Mouse (Mus musculus) heart, embryonic 14.5 days (tissue): ENCODE measurements around the gene Myh6. TPM values are rescaled to one million over a fixed set of nuclear protein-coding genes. Genes with fewer than 3 reads are reported as not detected.
"Not testable (repeated sequence)": the region's sequence is repeated elsewhere in the genome, so short reads cannot be mapped to it uniquely, and the experiment has no call there.

Experiments used
- ATAC-seq: fragments of 200-750 bp; cut with Nextera tagmentation; 2 replicates; pipeline ENCODE4 v1.8.0; 2017; ENCODE audit warnings: low read depth, moderate TSS enrichment; ENCODE audit not compliant: insufficient number of reproducible peaks, insufficient read depth, low FRiP score
- H3K27ac ChIP-seq, 2 experiments: fragments of 200-500 bp in 1 of 2; fragments of 300-500 bp in 1 of 2; sonication (generic) in 1 of 2; replicated peaks in 1 of 2; 2 replicates each; pipeline ENCODE4 v1.5.1; 2012 to 2014; ENCODE audit warnings: low read depth in 2 of 2, low read length in 2 of 2, control low read depth in 1 of 2, mild to moderate bottlenecking in 1 of 2, mixed read lengths in 1 of 2; ENCODE audit not compliant: control insufficient read depth in 1 of 2, insufficient read depth in 1 of 2
- H3K27me3 ChIP-seq: fragments of 300-500 bp; sonication (generic); 2 replicates; pipeline ENCODE4 v1.6.1; 2014; ENCODE audit warnings: mild to moderate bottlenecking, low read length, control low read depth; ENCODE audit not compliant: control insufficient read depth, insufficient read depth
- H3K36me3 ChIP-seq: fragments of 300-500 bp; sonication (generic); 2 replicates; pipeline ENCODE4 v1.6.1; 2014; ENCODE audit warnings: mild to moderate bottlenecking, control low read depth, low read length, mixed read lengths; ENCODE audit not compliant: control insufficient read depth, insufficient read depth
- H3K4me1 ChIP-seq, 2 experiments: fragments of 200-500 bp in 1 of 2; fragments of 300-500 bp in 1 of 2; sonication (generic) in 1 of 2; 2 replicates each; pipeline ENCODE4 v1.6.1; 2012 to 2014; ENCODE audit warnings: low read length in 2 of 2, control low read depth in 1 of 2, mixed read lengths in 1 of 2; ENCODE audit not compliant: control insufficient read depth in 2 of 2, insufficient read depth in 2 of 2
- H3K4me2 ChIP-seq: fragments of 300-500 bp; sonication (generic); 2 replicates; pipeline ENCODE4 v1.6.1; 2014; ENCODE audit warnings: mild to moderate bottlenecking, low read length
- H3K4me3 ChIP-seq, 2 experiments: fragments of 200-500 bp in 1 of 2; fragments of 300-500 bp in 1 of 2; sonication (generic) in 1 of 2; 2 replicates each; pipeline ENCODE4 v1.5.1; 2012 to 2014; ENCODE audit warnings: low read length in 2 of 2, mild to moderate bottlenecking in 2 of 2, control low read depth in 1 of 2, low read depth in 1 of 2, moderate library complexity in 1 of 2; ENCODE audit not compliant: control insufficient read depth in 1 of 2, insufficient read depth in 1 of 2
- H3K9ac ChIP-seq: fragments of 300-500 bp; sonication (generic); 2 replicates; pipeline ENCODE4 v1.6.1; 2014; ENCODE audit warnings: mild to moderate bottlenecking, low read length
- H3K9me3 ChIP-seq: fragments of 300-500 bp; sonication (generic); 2 replicates; pipeline ENCODE4 v1.6.1; 2016; ENCODE audit warnings: low read length, control low read depth; ENCODE audit not compliant: control insufficient read depth
- WGBS: fragments of 180-500 bp; shearing (Covaris S2); extraction: QIAGEN DNeasy Blood & Tissue Kit; methylation state at CpG from one replicate; pipeline ENCODE4 v1.1.7; 2014; 5-methylcytosine and 5-hydroxymethylcytosine counted together
- polyA plus RNA-seq: library from polyadenylated mRNA; unstranded; fragments of >200 nt; fragmentation: Nextera tagmentation; extraction: Ambion mirVana; gene quantifications from 2 replicates; pipeline ENCODE4 v1.2.1, GENCODE M21; 2014

Gene Myh6
- polyA plus RNA-seq, 1 experiment from 2014 or later = 2,728 TPM

GRCm38 (mm10) chr14:54994136-54994868 lies 27.6 kb upstream of the Myh6 start, which contains the start of gene Myh7:
Gene Myh7 (minus strand): TSS chr14:54994626.
- H3K4me2 ChIP-seq = peak within 1 kb of the TSS; percentile 73
- peaks cover 41% of the 10 kb centered on the region for H3K36me3 ChIP-seq
- H3K27ac ChIP-seq = peak within 1 kb of the TSS; percentile 99 to 100
- WGBS = 13% methylated on average over 11 of the region's 11 CpGs
- H3K27me3 ChIP-seq = 0 out of 2 replicates have a peak, but pooled peaks cover 3% of the 10 kb centered on the region
- H3K4me3 ChIP-seq = peak within 1 kb of the TSS; percentile 62 to 66
- no peaks in the 10 kb centered on the region for H3K9me3 ChIP-seq
- H3K9ac ChIP-seq = peak within 1 kb of the TSS; percentile 100
- peaks cover 29 to 32% of the 10 kb centered on the region in 2 experiments for H3K4me1 ChIP-seq
- ATAC-seq = peak; percentile 66

- H3K36me3 ChIP-seq = peaks cover 48% of the 10 kb centered on the region
- H3K27me3 ChIP-seq = 0 out of 2 replicates have a peak, but pooled peaks cover 3% of the 10 kb centered on the region
- H3K4me3 ChIP-seq = peak overlapping the region; percentile 62 to 66
- WGBS = 21% methylated on average over 10 of the region's 10 CpGs
- no peaks in the 10 kb centered on the region for H3K9me3 ChIP-seq
- ATAC-seq = no peak
- H3K4me1 ChIP-seq = peaks cover 28 to 32% of the 10 kb centered on the region in 2 experiments
- peak overlapping the region; percentile 100 for H3K9ac ChIP-seq
- peak overlapping the region; percentile 73 for H3K4me2 ChIP-seq
- peak overlapping the region; percentile 99 to 100 for H3K27ac ChIP-seq
Measured at GRCm38 (mm10) chr14:54993636-54994035, 26.9 kb upstream of the Myh6 start.

DNA sequence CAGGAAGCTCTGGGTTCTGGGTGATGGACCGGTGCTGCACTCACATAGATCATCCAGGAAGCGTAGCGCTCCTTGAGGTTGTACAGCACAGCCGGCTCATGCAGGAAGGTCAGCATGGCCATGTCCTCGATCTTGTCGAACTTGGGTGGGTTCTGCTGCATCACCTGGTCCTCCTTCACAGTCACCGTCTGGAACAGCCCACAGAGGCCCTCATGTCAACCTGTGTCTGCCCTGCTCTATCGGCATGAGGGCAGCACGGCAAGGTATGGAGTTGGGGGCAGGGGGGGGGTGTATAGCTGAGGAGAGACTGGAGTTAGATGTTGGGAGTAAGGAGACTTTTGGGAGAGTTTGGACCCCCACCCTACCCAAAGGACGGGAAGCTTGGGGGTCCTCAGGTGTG lies 25.5 kb upstream of the Myh6 start:
- 31% methylated on average over 10 of the region's 10 CpGs for WGBS
- peak overlapping the region; percentile 73 for H3K4me2 ChIP-seq
- H3K4me1 ChIP-seq = peaks cover 18 to 19% of the 10 kb centered on the region in 2 experiments
- no peaks in the 10 kb centered on the region for H3K9me3 ChIP-seq
- 0 out of 2 replicates have a peak, but pooled peaks cover 3% of the 10 kb centered on the region for H3K27me3 ChIP-seq
- peak overlapping the region; percentile 99 to 100 for H3K27ac ChIP-seq
- H3K9ac ChIP-seq = peak overlapping the region; percentile 100
- peaks cover 62% of the 10 kb centered on the region for H3K36me3 ChIP-seq
- H3K4me3 ChIP-seq = peak overlapping the region; percentile 62 to 66
- ATAC-seq = no peak

- no peaks in the 10 kb centered on the region for H3K9me3 ChIP-seq
- H3K36me3 ChIP-seq = peaks cover 83% of the 10 kb centered on the region
- H3K4me2 ChIP-seq = peak overlapping the region; percentile 73
- H3K27ac ChIP-seq = peak overlapping the region; percentile 99 to 100
- H3K4me3 ChIP-seq = peak overlapping the region; percentile 62 to 66
- H3K27me3 ChIP-seq = 0 out of 2 replicates have a peak, but pooled peaks cover 3% of the 10 kb centered on the region
- H3K9ac ChIP-seq = peak overlapping the region; percentile 100
- 43% methylated on average over 8 of the region's 8 CpGs for WGBS
- no peak for ATAC-seq
- peaks cover 3 to 5% of the 10 kb centered on the region in 2 experiments; a peak in 3 of 4 replicates for H3K4me1 ChIP-seq
Measured at GRCm38 (mm10) chr14:54989886-54990441, 23.2 kb upstream of the Myh6 start.

- H3K27ac ChIP-seq = peak overlapping the region; percentile 99 to 100
- WGBS = 42% methylated on average over 13 of the region's 13 CpGs
Measured at GRCm38 (mm10) chr14:54988882-54989281, 22.2 kb upstream of the Myh6 start.

DNA sequence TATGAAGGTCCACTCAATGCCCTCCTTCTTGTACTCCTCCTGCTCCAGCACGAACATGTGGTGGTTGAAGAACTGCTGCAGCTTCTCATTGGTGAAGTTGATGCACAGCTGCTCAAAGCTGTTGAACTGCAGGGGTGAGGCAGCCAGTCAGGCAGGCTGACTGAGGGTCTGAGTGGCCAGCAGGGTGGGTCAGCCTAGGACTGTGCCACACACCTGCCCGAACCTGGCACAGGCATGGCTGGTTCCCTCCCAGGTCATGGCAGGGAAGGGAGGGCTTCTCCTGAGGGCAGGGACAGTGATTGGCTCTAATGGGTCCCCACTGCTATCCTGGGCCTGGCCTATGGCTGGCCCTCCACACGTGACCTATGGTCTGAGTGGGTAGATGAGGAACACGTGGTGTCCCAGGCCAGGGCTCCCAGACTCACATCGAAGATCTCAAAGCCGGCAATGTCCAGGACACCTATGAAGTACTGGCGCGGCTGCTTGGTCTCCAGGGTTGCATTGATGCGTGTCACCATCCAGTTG lies 21.7 kb upstream of the Myh6 start:
- WGBS = 45% methylated on average over 9 of the region's 9 CpGs

More at GRCm38 (mm10) chr14:54988882-54989281, 22.2 kb upstream of the Myh6 start:
- H3K4me3 ChIP-seq = peak overlapping the region; percentile 62 to 66
- H3K9ac ChIP-seq = peak overlapping the region; percentile 100
- no peak; the same call in 1 of the 2 replicates for ATAC-seq
- H3K36me3 ChIP-seq = peaks cover 94% of the 10 kb centered on the region
- H3K4me1 ChIP-seq = peaks cover 0 to 2% of the 10 kb centered on the region in 2 experiments; a peak in 1 of 4 replicates
- peak overlapping the region; percentile 73 for H3K4me2 ChIP-seq
- H3K9me3 ChIP-seq = no peaks in the 10 kb centered on the region
- 0 out of 2 replicates have a peak, but pooled peaks cover 3% of the 10 kb centered on the region for H3K27me3 ChIP-seq

GRCm38 (mm10) chr14:54981934-54982333 lies 15.2 kb upstream of the Myh6 start:
- ATAC-seq = no peak
- Histone ChIP-seq H3K4me3 (peak overlapping the region; percentile 9 to 66; a peak in 2 of 4 replicates), H3K4me1 (peaks cover 5 to 6% of the 10 kb centered on the region in 2 experiments; a peak in 2 of 4 replicates), H3K27ac (peak overlapping the region; percentile 78 to 100), H3K4me2 (peak overlapping the region; percentile 73), H3K27me3 (no peaks in the 10 kb centered on the region), H3K9ac (peak overlapping the region; percentile 100), H3K36me3 (peaks cover 91% of the 10 kb centered on the region), H3K9me3 (no peaks in the 10 kb centered on the region)
- 61% methylated on average over 7 of the region's 7 CpGs for WGBS

More for the DNA sequence above, 21.7 kb upstream of the Myh6 start:
- H3K4me2 ChIP-seq = peak overlapping the region; percentile 73
- peak overlapping the region; percentile 100 for H3K9ac ChIP-seq
- peaks cover 98% of the 10 kb centered on the region for H3K36me3 ChIP-seq
- H3K4me3 ChIP-seq = peak overlapping the region; percentile 62 to 66
- H3K27me3 ChIP-seq, H3K4me1 ChIP-seq, H3K9me3 ChIP-seq: not testable (repeated sequence)
- H3K27ac ChIP-seq = peak overlapping the region; percentile 99 to 100
- peak; percentile 55 for ATAC-seq
